Mouse (Mus musculus) left cerebral cortex, postnatal 36 days (tissue): ENCODE data around the gene Ube2dnl2. TPM values are rescaled to one million over a fixed set of nuclear protein-coding genes. Genes with fewer than 3 reads are reported as not detected.

Source experiments
- DNase-seq, 2 experiments: peaks; one replicate each; pipeline ENCODE4 v3.0.0; 2021 to 2022; ENCODE audit warnings: low spot score in 2 of 2, mixed read lengths in 1 of 2
- intact Hi-C: fragments of 180-260 bp; cut with DNase I; formaldehyde crosslinking; loops from one replicate; pipeline ENCODE4 v1.15.1; 2025
- total RNA-seq, 2 experiments: library from RNA; stranded (reverse); gene quantifications; 2 replicates each; pipeline ENCODE4 v1.2.3; 2021

The Ube2dnl2 gene
- total RNA-seq = not detected

DNA sequence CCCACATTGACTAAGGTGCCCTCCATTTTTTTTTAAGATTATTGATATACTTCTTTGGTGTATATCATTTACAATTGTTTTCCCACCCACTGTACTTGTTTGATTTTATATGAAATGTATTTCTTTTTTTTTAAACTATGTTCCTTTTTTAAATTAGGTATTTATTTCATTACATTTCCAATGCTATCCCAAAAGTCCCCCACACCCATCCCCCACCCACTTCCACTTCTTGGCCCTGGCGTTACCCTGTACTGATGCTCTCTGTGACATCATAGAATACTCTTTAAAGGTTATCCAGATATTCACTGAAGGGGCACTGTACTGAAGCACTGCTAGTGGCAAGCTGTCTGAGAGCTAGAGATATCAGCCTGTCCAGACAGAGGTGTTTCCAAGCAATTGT is at the start of gene Ube2dnl2:
Gene Ube2dnl2, plus strand, starts transcription at position 301 of the 400 bp plus-strand sequence.
- DNase-seq = no peak
- intact Hi-C loops = no loop called here

- DNase-seq = no peak
- intact Hi-C loops = no loop called here
Measured at GRCm38 (mm10) chrX:114895489-114895888, 11.9 kb upstream of the Ube2dnl2 start.

GRCm38 (mm10) chrX:114897506-114897905 is 9.9 kb upstream of the Ube2dnl2 start:
- no peak for DNase-seq
- intact Hi-C loops = no loop called here

GRCm38 (mm10) chrX:114903391-114903790 is 4.0 kb upstream of the Ube2dnl2 start:
- intact Hi-C loops = no loop called here

GRCm38 (mm10) chrX:114904712-114905111 is 2.7 kb upstream of the Ube2dnl2 start, which contains the start of gene Ube2dnl1:
Gene Ube2dnl1 (plus strand): TSS chrX:114905012.
- DNase-seq = no peak
- intact Hi-C loops = no loop called here

More at GRCm38 (mm10) chrX:114903391-114903790, 4.0 kb upstream of the Ube2dnl2 start:
- no peak for DNase-seq

- intact Hi-C loops = no loop called here
- no peak for DNase-seq
Measured at GRCm38 (mm10) chrX:114955066-114955465, 47.7 kb downstream of the Ube2dnl2 start.

Other genes starting within 250 kb of the Ube2dnl2 start
- not detected for gene Ube2dnl1, start 2.6 kb upstream of the Ube2dnl2 start, total RNA-seq